Mouse (Mus musculus) heart, adult 18-20 months (tissue): ENCODE data around the gene Dock6. TPM values are rescaled to one million over a fixed set of nuclear protein-coding genes. Genes with fewer than 3 reads are reported as not detected.
A peak's percentile ranks its signal among the peaks of the same experiment; 100 is the strongest.

Source experiments
- DNase-seq, 2 experiments: peaks; one replicate each; pipeline ENCODE4 v3.0.0; 2021 to 2022; ENCODE audit warnings: mixed read lengths in 1 of 2
- total RNA-seq, 2 experiments: library from RNA; stranded (reverse); gene quantifications; 2 replicates each; pipeline ENCODE4 v1.2.3; 2021

Dock6 gene
- total RNA-seq, 2 experiments from 2014 or later, result 24.3 to 24.6 TPM

- peak; percentile 82 to 93 for DNase-seq
These were observed 5.6 kb downstream of the Dock6 start for GRCm38 (mm10) chr9:21846755-21847341.

GRCm38 (mm10) chr9:21845381-21846080 is 6.9 kb downstream of the Dock6 start:
- DNase-seq, result no peak

GRCm38 (mm10) chr9:21843086-21843485 is 9.3 kb downstream of the Dock6 start:
- no peak for DNase-seq

- DNase-seq, result peak; percentile 81 to 90
These were observed 10.0 kb downstream of the Dock6 start for GRCm38 (mm10) chr9:21842391-21842790.

- no peak for DNase-seq
These were observed 11.1 kb downstream of the Dock6 start for GRCm38 (mm10) chr9:21841340-21841739.

GRCm38 (mm10) chr9:21840115-21840787 is 12.2 kb downstream of the Dock6 start:
- peak; percentile 38 to 70 for DNase-seq

- DNase-seq, result no peak
These were observed 14.7 kb downstream of the Dock6 start for GRCm38 (mm10) chr9:21837690-21838089.

- peak; percentile 82 to 84 for DNase-seq
These were observed 17.1 kb downstream of the Dock6 start, which contains the start of gene Angptl8 for GRCm38 (mm10) chr9:21835258-21835912. Gene Angptl8 (plus strand): TSS chr9:21835510.

- DNase-seq, result peak in 1 of 2 experiments; percentile 56
These were observed 20.7 kb downstream of the Dock6 start for GRCm38 (mm10) chr9:21831558-21832240.

- DNase-seq, result no peak
These were observed 21.5 kb downstream of the Dock6 start for GRCm38 (mm10) chr9:21830936-21831335.

- DNase-seq, result no peak
These were observed 22.0 kb downstream of the Dock6 start for GRCm38 (mm10) chr9:21830461-21830850.

GRCm38 (mm10) chr9:21829834-21830460 is 22.5 kb downstream of the Dock6 start:
- DNase-seq, result no peak

- no peak for DNase-seq
These were observed 28.1 kb downstream of the Dock6 start for GRCm38 (mm10) chr9:21824366-21824765.

GRCm38 (mm10) chr9:21823957-21824356 is 28.5 kb downstream of the Dock6 start:
- DNase-seq, result no peak

GRCm38 (mm10) chr9:21822686-21823085 is 29.7 kb downstream of the Dock6 start:
- DNase-seq, result no peak

- DNase-seq, result no peak
These were observed 32.3 kb downstream of the Dock6 start for GRCm38 (mm10) chr9:21820183-21820582.

GRCm38 (mm10) chr9:21819181-21819729 is 33.2 kb downstream of the Dock6 start:
- DNase-seq, result no peak

GRCm38 (mm10) chr9:21818561-21818960 is 33.9 kb downstream of the Dock6 start:
- DNase-seq, result no peak

GRCm38 (mm10) chr9:21818125-21818524 is 34.3 kb downstream of the Dock6 start:
- DNase-seq, result no peak

- no peak for DNase-seq
These were observed 35.6 kb downstream of the Dock6 start for GRCm38 (mm10) chr9:21816716-21817305.

- DNase-seq, result no peak
These were observed 41.3 kb downstream of the Dock6 start for GRCm38 (mm10) chr9:21811170-21811569.
